Mouse (Mus musculus) G1E (cell line): ENCODE results near the gene Rin3.

Experiments used
- CTCF ChIP-seq: IDR thresholded peaks from 2 replicates; pipeline ENCODE4 v1.5.1; 2012; ENCODE audit warnings: low read depth, low read length, inconsistent platforms, mixed read lengths
- GATA1 ChIP-seq: IDR thresholded peaks from 2 replicates; pipeline ENCODE4 v1.6.1; 2012; ENCODE audit warnings: borderline replicate concordance, low read length, inconsistent platforms, mixed read lengths
- POLR2AphosphoS5 ChIP-seq: IDR thresholded peaks from 2 replicates; pipeline ENCODE4 v1.6.1; 2012; ENCODE audit warnings: low read depth, low read length, inconsistent platforms; ENCODE audit not compliant: insufficient replicate concordance
- TAL1 ChIP-seq: conservative IDR thresholded peaks from 2 replicates; pipeline ENCODE4 v1.6.1; 2012; ENCODE audit warnings: low read depth, low read length, inconsistent platforms, mixed read lengths

DNA sequence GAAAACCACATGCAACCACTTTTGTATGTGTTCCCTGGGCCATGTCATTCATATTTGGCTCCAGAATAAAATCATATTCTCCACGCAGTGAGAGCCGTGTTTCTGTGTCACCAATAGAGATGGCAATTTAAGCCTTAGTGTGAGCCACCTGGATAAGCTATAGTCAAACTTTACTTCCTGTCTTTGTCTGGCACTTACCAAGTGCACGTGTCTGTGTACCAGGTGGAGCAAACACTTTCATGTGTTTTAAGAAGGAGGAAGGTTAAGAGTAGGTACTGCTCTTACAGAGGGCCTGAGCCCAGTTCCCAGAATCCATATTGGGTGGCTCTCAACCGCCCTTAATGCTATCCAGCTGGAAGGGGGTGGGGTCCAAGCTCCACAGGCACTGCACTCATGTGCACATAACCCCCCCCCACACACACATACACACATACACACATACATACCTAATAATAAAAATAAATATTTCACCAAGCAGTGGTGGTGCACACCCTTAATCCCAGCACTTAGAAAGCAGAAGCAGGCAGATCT, 142.3 kb downstream of the Rin3 start:
- TF ChIP-seq CTCF (no peak), GATA1 (no peak), TAL1 (no peak), POLR2AphosphoS5 (no peak)
